Mouse (Mus musculus): ENCODE results near the gene Syngr3. TPM values are rescaled to one million over a fixed set of nuclear protein-coding genes. Genes with fewer than 3 reads are reported as not detected.
A peak's percentile ranks its signal among the peaks of the same experiment; 100 is the strongest.
"Not testable (repeated sequence)": the region's sequence is repeated elsewhere in the genome, so short reads cannot be mapped to it uniquely, and the experiment has no call there.

The Syngr3 gene
- total and polyA plus RNA-seq, 2 experiments from 2014 or later = 221 to 290 TPM

- no peak overlapping the region for H3K4me3 ChIP-seq (ENCODE audit: low read depth, low read length)
- DNase-seq (peak; percentile 72), ATAC-seq (peak; percentile 60)
- H3K9ac ChIP-seq = no peak overlapping the region
- H3K4me2 ChIP-seq (ENCODE audit: low read depth) = no peak overlapping the region
- no peak overlapping the region for H3K27ac ChIP-seq (ENCODE audit: low read depth, low read length)
- H3K4me1 ChIP-seq (ENCODE audit: insufficient read depth) = peaks cover under 1% of the 10 kb centered on the region; the same call in 1 of the 2 replicates
- 49% methylated on average over 2 of the region's 2 CpGs for WGBS
- no peaks in the 10 kb centered on the region for H3K27me3 ChIP-seq (ENCODE audit: insufficient read depth, low read length)
- peak; percentile 81 for TF ChIP-seq CTCF (IDR thresholded peaks at IDR 0.05; ENCODE audit: low read depth)
- peaks cover 46% of the 10 kb centered on the region for H3K36me3 ChIP-seq (ENCODE audit: insufficient read depth)
- H3K9me3 ChIP-seq (ENCODE audit: low read length) = no peaks in the 10 kb centered on the region
Observed at GRCm38 (mm10) chr17:24676187-24676586, 13.6 kb downstream of the Syngr3 start.

- Histone ChIP-seq H3K27ac (ENCODE audit: low read depth, low read length) (no peak overlapping the region), H3K4me2 (ENCODE audit: low read depth) (no peak overlapping the region), H3K9me3 (ENCODE audit: low read length) (no peaks in the 10 kb centered on the region), H3K27me3 (ENCODE audit: insufficient read depth, low read length) (no peaks in the 10 kb centered on the region), H3K36me3 (ENCODE audit: insufficient read depth) (peaks cover 27% of the 10 kb centered on the region), H3K4me1 (ENCODE audit: insufficient read depth) (peaks cover 9% of the 10 kb centered on the region; the same call in 1 of the 2 replicates), H3K9ac (no peak overlapping the region), H3K4me3 (ENCODE audit: low read depth, low read length) (no peak overlapping the region)
- 65% methylated on average over 7 of the region's 7 CpGs for whole genome bisulfite sequencing
- no peak for TF ChIP-seq CTCF (IDR thresholded peaks at IDR 0.05; ENCODE audit: low read depth)
- DNase-seq = no peak
- ATAC-seq = no peak
Observed at GRCm38 (mm10) chr17:24674277-24674676, 15.5 kb downstream of the Syngr3 start.

DNA sequence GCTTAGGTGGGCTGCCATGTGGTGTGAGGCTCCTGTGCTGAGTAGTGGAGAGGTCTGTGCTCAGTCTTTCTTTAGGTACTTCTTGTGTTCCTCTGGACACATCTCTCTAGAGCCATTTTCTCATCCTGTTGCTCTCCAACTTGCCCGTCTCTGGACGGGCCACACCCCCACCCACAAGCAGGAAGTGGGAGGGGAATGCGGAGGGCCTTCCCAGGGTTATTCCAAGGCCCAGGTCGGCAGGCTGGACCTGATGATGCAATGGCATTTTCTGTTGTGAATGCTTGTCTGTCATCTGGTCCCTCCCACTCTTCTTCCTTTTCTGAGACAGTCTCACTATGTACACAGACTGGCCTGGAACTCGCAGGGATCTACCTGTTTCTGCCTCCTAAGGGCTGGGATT lies 17.6 kb downstream of the Syngr3 start:
- ATAC-seq (no peak), DNase-seq (no peak)
- no peaks in the 10 kb centered on the region for H3K9me3 ChIP-seq (ENCODE audit: low read length)
- 37% methylated on average over 5 of the region's 5 CpGs for WGBS
- H3K4me2 ChIP-seq (ENCODE audit: low read depth) = no peak overlapping the region
- H3K4me1 ChIP-seq (ENCODE audit: insufficient read depth) = peaks cover 15% of the 10 kb centered on the region
- H3K27ac ChIP-seq (ENCODE audit: low read depth, low read length) = no peak overlapping the region
- H3K27me3 ChIP-seq (ENCODE audit: insufficient read depth, low read length) = no peaks in the 10 kb centered on the region
- H3K4me3 ChIP-seq (ENCODE audit: low read depth, low read length) = no peak overlapping the region
- TF ChIP-seq CTCF (IDR thresholded peaks at IDR 0.05; ENCODE audit: low read depth) = no peak
- peaks cover 7% of the 10 kb centered on the region for H3K36me3 ChIP-seq (ENCODE audit: insufficient read depth)
- H3K9ac ChIP-seq = no peak overlapping the region

- 76% methylated on average over 5 of the region's 5 CpGs for WGBS
- no peak for TF ChIP-seq CTCF (IDR thresholded peaks at IDR 0.05; ENCODE audit: low read depth)
Observed at GRCm38 (mm10) chr17:24671346-24671745, 18.4 kb downstream of the Syngr3 start.

DNA sequence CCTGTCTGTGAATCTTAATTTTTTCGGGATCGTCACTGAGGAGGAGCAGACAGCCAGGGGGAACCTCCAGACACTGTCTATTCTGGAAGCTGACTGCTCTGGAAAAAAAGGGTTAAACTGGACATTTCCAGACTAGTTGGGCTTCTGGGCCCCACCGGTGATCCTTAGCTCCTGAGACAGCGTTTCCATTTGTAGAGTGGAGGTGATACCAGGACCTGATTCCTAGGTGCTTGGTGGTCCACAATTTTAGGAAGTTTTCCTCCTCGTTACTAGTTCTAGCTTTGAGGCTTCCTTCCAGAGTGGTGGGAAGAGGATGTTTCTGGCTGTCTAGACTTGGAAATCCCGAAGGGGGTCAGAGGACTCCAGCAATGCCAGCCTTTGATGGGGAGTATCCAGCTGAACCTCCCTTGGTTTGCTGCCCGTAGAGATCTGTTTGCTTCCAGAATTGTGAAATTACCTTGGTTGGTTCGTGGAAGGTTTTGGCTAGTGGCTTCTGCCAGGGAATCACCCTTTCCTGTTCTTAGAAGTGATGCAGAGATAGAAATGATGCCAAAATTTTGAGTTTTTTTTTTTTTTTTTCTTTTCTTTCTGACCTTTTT lies 19.4 kb downstream of the Syngr3 start:
- ATAC-seq (no peak), DNase-seq (no peak)
- no peaks in the 10 kb centered on the region for H3K36me3 ChIP-seq (ENCODE audit: insufficient read depth)
- peak overlapping the region; percentile 67 for H3K4me2 ChIP-seq (ENCODE audit: low read depth)
- peak overlapping the region; percentile 99 for H3K4me3 ChIP-seq (ENCODE audit: low read depth, low read length)
- no peak for TF ChIP-seq CTCF (IDR thresholded peaks at IDR 0.05; ENCODE audit: low read depth)
- no peaks in the 10 kb centered on the region for H3K9me3 ChIP-seq (ENCODE audit: low read length)
- H3K4me1 ChIP-seq (ENCODE audit: insufficient read depth) = peaks cover 15% of the 10 kb centered on the region
- peak overlapping the region; percentile 88; the same call in 1 of the 2 replicates for H3K27ac ChIP-seq (ENCODE audit: low read depth, low read length)
- no peaks in the 10 kb centered on the region for H3K27me3 ChIP-seq (ENCODE audit: insufficient read depth, low read length)
- 8% methylated on average over 8 of the region's 8 CpGs for WGBS
- H3K9ac ChIP-seq = peak overlapping the region; percentile 97

More at GRCm38 (mm10) chr17:24671346-24671745, 18.4 kb downstream of the Syngr3 start:
- H3K4me3 ChIP-seq (ENCODE audit: low read depth, low read length) = no peak overlapping the region
- no peak for DNase-seq
- no peak overlapping the region for H3K9ac ChIP-seq
- ATAC-seq = no peak
- H3K27ac ChIP-seq (ENCODE audit: low read depth, low read length) = no peak overlapping the region
- no peaks in the 10 kb centered on the region for H3K9me3 ChIP-seq (ENCODE audit: low read length)
- H3K36me3 ChIP-seq (ENCODE audit: insufficient read depth) = no peaks in the 10 kb centered on the region
- peaks cover 15% of the 10 kb centered on the region for H3K4me1 ChIP-seq (ENCODE audit: insufficient read depth)
- H3K4me2 ChIP-seq (ENCODE audit: low read depth) = peak overlapping the region; percentile 67; the same call in 1 of the 2 replicates
- no peaks in the 10 kb centered on the region for H3K27me3 ChIP-seq (ENCODE audit: insufficient read depth, low read length)

- H3K9ac ChIP-seq = peak within 1 kb of the TSS; percentile 97
- peak; percentile 100 for ATAC-seq
- no peaks in the 10 kb centered on the region for H3K27me3 ChIP-seq (ENCODE audit: insufficient read depth, low read length)
- peaks cover 15% of the 10 kb centered on the region for H3K4me1 ChIP-seq (ENCODE audit: insufficient read depth)
- H3K4me3 ChIP-seq (ENCODE audit: low read depth, low read length) = peak within 1 kb of the TSS; percentile 99
- 2% methylated on average over 63 of the region's 80 CpGs for WGBS
- no peaks in the 10 kb centered on the region for H3K36me3 ChIP-seq (ENCODE audit: insufficient read depth)
- H3K9me3 ChIP-seq (ENCODE audit: low read length) = no peaks in the 10 kb centered on the region
- DNase-seq = peak; percentile 97
- H3K27ac ChIP-seq (ENCODE audit: low read depth, low read length) = peak within 1 kb of the TSS; percentile 88
- peak within 1 kb of the TSS; percentile 67 for H3K4me2 ChIP-seq (ENCODE audit: low read depth)
- peak; percentile 14; the same call in 1 of the 2 replicates for TF ChIP-seq CTCF (IDR thresholded peaks at IDR 0.05; ENCODE audit: low read depth)
Observed at GRCm38 (mm10) chr17:24669545-24670245, 20.1 kb downstream of the Syngr3 start, which contains the start of gene Zfp598. Gene Zfp598 (plus strand): TSS chr17:24669687.

DNA sequence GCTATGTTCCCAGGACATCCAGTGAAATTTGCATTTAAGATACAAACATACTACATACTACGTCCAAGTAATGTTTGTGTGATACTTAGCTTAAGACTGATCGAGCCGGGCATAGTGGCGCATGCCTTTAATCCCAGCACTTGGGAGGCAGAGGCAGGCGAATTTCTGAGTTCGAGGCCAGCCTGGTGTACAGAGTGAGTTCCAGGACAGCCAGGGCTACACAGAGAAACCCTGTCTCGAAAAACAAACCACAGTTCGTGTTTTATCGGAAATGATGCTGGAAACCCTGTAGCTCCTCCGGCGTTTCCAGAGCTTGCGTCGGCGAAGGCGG lies 20.6 kb downstream of the Syngr3 start:
- not testable (repeated sequence) for H3K9me3 ChIP-seq (ENCODE audit: low read length); H3K36me3 ChIP-seq (ENCODE audit: insufficient read depth); DNase-seq; H3K27me3 ChIP-seq (ENCODE audit: insufficient read depth, low read length); ATAC-seq
- WGBS = 11% methylated on average over 15 of the region's 15 CpGs
- Histone ChIP-seq H3K9ac (peak overlapping the region; percentile 97), H3K4me1 (ENCODE audit: insufficient read depth) (peaks cover 15% of the 10 kb centered on the region), H3K27ac (ENCODE audit: low read depth, low read length) (peak overlapping the region; percentile 88), H3K4me3 (ENCODE audit: low read depth, low read length) (peak overlapping the region; percentile 99), H3K4me2 (ENCODE audit: low read depth) (peak overlapping the region; percentile 67)

Data from forebrain, postnatal 0 days (tissue).